Mouse (Mus musculus) ES-Bruce4 (cell line): ENCODE measurements around the gene Hecw2.

ENCODE experiments used
- CTCF ChIP-seq: IDR thresholded peaks from one replicate; pipeline ENCODE4 v1.8.1; 2011; ENCODE audit warnings: low read depth, low read length
- POLR2A ChIP-seq: IDR thresholded peaks from one replicate; pipeline ENCODE4 v1.8.1; 2011; ENCODE audit warnings: low read length; ENCODE audit not compliant: insufficient read depth

GRCm38 (mm10) chr1:54106756-54107155, 88.2 kb downstream of the Hecw2 start:
- TF ChIP-seq CTCF (no peak), POLR2A (no peak)
